Mouse (Mus musculus): ENCODE results near the gene N4bp1.
A peak's percentile ranks its signal among the peaks of the same experiment; 100 is the strongest.

The N4bp1 gene

DNA sequence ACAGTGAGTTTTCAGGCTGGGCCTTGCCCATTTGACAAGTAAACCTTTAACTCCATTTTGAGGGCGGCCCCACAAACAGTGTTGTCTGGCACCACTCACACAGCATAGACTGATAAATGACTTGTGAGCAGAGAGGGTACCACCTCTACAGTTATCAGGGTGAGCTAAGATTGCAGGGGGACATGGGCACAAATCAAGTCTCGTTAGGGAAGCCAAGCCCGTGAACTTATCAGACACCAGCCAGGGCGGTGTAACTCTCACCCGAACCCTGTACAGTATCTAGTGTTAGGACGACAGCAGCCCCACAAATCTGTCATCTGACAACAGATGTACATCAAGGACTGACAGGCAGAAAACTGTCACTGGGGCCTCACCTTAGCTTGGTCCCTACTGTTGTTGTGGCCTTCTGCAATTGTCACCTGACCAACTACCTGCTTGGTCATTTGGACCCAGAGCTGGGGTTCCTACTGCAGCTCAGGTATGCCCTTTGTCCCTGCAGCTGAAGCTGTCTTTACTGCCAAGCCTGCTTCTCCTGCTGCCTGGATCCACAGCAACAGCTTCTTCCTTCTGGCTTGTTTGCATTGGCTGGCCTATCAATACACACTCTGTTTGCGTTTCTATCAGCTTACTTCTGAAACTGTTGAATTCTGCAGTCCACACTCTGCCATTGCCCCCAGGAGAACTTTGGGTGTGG is 12.8 kb upstream of the N4bp1 start:
- DNase-seq (ENCODE audit: low spot score in 2 of 2): no peak

DNA sequence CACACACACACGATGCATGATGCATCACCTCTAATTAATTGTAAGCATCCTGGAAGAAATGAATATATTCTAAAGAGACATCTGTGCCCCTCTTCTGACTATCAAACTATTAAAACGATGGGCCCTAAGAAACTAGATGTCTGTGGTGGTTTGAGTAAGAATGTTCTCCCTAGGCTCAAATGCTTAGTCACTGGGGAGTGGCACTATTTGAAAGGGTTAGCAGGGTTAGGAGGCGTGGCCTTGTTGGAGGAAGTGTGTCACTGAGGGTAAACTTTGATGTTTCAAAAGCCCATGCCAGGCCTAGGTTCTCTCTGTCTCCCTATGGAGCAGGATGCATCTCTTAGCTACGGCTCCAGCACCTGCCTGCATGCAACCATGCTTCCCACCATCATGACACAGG is 10.3 kb upstream of the N4bp1 start:
- no peak for DNase-seq (ENCODE audit: low spot score in 2 of 2)

DNA sequence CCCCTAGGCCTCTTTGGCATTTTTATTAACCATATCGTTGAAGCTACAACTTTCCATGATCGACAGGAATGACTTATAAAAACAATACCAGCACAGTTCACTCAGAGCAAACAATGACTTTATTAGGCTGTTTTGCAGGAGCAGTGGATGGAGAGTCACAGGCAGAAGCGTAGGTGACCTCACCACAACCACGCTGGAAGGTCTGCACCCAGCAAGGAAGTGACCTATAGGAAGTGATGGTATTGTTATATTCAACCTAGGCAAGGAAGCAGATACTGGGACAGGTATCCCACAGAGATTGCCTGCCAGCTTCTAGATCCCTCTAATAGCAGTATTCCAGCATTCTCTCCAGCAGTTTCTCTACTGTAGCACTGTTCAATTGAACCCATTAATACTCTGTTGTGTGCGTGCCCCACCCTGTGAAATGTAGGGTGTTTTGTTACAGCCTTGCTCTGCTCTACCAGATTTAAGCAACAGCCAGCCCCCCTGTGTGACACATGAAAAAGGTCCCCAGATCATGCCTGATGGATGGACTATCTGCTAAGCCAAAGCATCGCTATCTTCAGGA is 9.2 kb upstream of the N4bp1 start:
- DNase-seq (ENCODE audit: low spot score in 2 of 2): no peak

DNA sequence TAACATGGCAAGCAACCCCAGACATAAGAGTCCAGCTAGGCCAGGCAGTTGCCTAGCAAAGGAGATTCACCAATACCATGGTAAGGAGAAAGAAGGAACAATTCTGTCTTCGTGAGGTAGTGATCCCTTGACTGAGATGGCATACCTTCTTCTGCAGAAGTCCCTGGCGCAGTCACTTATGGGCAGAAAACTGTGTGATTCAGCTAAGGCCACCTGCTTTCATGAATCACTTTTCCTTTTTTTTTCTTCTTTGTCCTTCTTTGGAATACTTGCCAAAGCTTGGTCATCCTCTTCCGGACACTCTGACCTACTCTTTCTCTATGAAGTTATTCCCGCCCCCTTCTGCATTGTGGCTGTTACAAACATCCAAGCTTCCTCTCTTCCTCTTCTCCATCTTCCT is 8.5 kb upstream of the N4bp1 start:
- no peak for DNase-seq (ENCODE audit: low spot score in 2 of 2)

DNA sequence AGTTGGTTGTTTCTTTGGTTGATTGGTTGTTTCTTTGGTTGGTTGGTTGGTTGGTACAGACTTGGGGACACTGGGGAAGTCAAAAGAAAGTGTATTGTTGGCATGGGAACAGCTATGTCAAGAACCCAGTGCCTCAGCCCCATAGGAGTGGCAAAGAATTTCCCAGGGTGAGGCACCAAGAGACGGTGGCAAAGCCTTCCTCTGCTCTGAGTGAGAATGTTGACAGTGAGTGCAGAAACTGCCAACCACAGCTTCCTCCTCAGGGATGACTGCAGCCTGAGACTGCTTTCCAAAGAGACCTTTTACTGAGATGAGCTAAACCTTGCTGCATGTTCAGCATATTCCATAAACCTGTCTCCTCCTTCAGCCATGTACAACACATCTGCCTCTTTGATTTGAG is 6.5 kb upstream of the N4bp1 start:
- DNase-seq (ENCODE audit: low spot score in 2 of 2): no peak

DNA sequence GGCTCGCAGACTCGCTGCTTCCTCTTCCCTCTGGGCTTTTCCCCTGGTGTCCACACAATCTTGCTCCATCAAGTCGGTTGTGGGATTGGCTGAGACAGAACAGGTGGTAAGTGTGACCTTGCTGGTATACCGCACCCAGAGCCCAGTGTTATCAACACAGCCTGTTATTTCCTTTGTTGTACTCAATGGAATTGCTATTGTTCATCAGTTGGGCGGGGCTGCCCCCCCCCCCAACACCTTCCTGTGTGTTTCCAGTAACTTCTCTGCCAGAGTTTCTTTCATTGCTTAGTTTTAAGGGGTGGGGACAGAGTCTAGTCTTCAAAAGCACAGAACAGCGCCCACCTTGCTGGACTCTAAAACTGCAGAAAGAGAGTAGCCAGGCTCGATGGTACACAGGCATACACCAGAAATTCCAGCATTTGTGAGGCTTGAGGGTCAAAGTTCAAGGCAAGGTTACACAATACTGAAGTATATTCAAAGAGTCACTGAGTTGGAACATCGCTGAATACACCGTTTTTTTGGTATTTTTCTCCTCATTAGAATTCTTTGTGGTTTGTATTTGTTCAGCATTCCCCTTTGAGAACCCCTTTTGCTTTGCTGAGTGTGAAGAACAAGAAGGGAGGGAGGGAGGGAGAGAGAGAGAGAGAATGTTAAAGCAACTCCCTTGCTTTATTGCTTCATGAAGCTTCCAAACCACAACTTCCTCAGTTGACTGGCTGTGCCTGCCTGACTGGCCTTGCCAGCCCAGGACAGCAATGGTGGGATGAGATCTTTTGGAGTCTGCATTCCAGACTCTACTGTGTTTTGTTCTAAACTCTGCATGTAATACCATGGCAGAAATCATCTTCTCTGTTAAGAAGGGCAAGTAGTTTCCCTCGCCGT is 3.2 kb upstream of the N4bp1 start:
- peak; percentile 72 to 90 for DNase-seq (ENCODE audit: low spot score in 2 of 2)

DNA sequence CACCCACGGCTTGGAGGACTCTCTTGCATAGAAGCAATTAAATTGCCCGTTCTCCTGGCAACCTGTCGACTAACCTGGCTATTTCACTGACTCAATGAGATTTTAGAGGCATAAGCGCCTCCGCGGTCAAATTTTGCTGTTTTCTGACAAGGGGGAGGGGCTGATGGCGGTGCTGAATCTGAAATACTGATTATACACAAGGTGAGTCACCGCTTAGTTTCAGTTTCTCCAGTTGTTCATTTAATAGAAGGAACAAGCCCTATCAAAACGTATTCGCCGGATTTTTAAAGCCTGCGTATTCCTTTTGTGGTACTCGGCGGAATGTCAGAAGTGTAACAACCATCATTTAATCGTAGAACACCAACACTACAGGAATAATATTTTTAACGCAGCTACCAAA is 991 bp downstream of the N4bp1 start:
- peak in 1 of 2 experiments; percentile 42 for DNase-seq (ENCODE audit: low spot score in 2 of 2)

DNA sequence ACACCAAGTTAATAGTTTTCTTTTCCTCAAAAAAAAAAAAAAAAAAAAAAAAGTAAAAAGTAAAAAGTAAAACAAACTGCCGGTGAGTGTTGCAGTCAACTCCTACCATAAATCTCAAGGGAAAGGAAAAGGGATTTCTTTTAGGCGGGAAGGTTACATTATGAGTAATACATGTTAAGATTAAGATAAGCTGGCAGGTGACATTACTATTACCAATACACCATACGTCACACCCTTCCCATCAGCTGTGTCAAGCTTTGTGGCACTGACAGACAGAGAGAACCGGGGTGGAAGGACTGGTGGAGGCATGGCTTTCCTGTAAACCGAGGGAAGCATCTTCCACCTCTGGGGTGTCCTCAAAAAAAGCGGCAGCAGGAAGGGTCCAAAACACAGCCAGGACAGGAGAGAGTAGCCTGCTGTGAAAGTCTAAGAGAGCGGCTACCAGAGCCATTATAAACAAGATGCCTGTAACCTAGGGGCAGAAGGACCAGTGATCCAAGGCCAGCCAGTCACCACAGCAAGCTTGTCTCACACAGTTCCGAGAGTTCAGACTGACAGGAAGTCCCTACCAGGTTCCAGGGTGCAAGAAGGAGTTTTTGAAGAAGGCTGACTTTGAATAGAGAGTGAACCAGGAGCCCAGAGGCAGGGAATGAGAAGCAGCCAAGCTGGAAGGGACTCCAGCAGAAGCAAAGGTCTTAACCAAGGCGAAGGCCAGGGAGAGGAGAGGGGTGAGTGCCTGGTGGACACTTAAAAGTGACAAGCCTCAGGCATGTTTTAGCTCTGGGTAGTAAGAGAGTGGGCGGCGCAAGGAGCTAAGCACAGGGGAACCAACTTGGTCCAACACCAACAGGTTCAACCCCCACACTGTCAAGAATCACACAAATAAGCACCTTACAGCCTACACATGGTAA is 2.2 kb downstream of the N4bp1 start:
- DNase-seq (ENCODE audit: low spot score in 2 of 2): no peak

DNA sequence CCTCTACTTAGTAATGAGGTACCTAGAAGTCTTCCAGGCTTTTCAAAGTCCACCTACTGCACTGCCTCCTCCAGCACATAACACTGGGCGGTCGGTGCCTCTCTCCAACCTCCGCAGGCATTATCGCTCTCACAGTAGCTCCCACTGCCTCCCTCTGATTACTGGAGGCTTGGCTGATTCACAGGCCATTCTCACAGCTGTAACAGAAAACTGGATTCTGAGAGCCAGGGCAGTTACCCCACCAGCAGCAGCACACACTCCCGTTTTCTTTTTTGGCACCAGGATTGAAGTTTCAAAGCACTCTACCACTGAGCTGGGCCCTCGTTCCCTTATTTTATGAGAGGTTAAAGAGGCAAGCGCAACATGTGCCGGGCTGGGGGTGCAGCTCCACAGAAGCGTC is 3.1 kb downstream of the N4bp1 start:
- no peak for DNase-seq (ENCODE audit: low spot score in 2 of 2)

DNA sequence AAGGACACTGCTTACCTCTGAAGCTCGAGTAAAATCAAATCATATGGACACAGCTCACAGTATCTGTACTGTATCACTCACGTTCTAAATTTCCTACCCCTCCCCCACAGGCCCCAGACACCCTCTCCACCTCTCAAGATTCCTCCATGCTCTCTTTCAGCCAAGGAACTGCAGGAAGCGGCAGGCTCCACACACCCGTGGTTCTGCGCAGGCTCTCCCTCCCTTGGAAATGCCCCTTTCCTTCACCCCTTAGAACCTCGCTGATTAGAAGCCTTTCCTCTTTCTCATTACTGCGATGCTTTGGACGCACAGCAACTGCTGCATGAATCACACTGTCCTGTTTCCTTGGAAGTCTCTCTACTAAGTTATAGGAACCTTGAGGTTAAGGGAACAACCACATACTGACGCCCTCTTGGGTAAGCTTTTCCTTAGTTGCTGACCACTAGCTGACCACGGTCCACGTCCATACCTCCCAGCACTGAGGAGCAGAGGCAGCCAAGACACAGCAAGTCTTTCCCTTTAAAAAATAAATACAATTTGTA is 3.9 kb downstream of the N4bp1 start:
- DNase-seq (ENCODE audit: low spot score in 2 of 2): no peak

DNA sequence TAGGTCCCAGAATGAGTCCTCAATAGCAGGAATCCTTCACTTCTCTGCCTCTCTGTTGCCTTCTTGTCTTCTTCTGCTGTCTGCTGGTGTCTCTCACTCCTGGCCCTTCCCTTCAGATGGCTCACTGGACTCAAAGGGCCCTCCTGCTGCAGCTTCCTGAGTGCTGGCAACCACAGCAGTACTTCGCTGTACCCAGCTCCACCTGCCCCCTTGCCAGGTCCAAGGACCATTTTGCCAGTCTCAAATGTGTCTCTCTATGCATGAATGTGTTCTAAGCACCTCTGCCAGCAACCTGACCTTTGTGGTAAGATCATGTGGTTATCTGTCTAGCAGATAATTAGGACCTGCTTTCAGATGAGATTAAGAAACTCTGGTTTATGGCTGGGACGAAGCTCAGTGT is 8.2 kb downstream of the N4bp1 start:
- no peak for DNase-seq (ENCODE audit: low spot score in 2 of 2)

DNA sequence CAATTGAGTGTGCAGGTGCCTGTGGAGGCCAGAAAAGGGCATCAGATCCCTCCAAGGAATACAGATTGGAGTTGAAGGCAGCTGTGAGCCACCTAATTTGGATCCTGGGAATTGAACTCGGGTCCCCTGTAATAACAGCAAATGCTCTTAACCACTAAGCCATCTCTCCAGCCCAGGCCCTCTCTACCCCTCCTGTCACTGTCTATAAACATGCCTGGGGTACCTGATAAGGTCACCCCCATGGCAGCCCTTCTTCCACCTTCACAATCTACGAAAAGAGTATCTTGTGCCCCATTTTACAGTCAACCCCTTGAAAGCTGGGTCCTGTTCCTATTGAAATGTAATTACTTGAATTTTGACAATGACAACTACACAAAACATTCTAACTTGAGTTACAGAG is 11.0 kb downstream of the N4bp1 start:
- no peak for DNase-seq (ENCODE audit: low spot score in 2 of 2)

DNA sequence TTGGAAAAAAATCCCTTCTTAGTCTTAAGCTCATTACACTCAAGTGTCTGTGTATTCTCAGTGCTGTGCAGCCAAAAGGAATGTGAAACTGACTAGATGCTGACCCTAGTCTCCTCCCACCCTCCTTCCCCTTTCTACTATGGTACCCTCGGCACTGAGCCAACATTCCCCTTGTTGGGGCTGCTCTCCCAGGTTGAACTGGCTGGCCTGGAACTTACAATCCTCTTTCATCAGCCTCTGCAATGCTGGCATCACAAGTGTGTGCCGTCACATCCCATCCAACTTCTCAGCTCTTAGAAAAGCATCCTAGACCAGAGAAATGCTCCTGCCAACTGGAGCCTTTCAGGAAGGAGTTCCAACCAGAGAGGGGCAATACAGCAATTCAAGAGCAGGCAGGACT is 11.9 kb downstream of the N4bp1 start:
- DNase-seq (ENCODE audit: low spot score in 2 of 2): peak in 1 of 2 experiments; percentile 38

DNA sequence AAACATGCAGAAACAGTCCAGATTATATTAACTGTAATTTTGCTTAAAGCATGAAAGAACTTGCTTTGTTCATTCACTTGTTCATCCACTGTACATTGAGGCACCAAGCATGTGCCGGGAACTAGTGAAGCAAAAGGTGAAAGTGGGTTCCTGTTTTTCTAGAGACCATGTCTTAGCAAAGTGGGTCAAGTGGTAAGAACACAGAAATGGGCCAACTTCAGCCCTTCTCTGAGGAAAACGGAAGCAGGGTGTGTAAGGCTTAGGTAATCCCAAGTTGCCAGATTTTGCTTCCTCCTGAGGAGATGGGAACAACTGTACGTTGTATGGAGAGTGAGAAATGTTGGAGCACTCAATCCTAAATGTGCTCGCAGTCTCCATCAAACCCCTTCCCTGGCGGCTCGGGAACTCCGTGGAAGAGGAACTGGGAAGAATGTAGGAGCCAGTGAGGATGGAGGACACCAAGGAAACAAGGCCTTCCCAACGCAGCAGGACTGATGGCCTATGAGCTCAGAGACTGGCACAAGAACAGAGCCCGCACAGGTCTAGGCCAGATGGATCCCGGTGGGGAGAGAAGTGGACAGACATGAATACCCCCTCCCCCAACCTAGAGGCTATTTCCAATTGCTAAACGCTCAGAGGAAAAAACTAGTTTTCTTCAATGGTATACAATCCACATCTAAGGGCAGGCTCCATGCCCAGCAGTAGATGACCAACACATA is 12.8 kb downstream of the N4bp1 start:
- no peak for DNase-seq (ENCODE audit: low spot score in 2 of 2)

DNA sequence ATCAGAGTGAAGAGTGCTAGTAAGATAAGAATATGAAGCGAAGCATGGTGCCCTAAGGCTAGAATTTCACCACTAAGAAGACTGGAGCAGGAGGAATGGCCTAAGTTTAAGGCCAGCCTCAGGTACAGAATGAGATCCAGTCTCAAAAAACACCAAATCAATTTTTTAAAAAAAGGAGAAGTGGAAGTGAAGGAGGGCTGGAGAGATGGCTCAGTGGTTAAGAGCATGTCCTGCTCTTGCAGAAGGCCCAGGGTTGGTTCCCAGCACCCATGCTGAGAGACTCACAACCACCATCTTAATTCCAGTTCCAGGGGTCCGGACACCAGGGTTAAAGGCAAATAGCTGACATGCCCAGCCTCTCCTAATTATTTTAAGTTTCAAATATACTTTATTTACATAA is 13.6 kb downstream of the N4bp1 start:
- no peak for DNase-seq (ENCODE audit: low spot score in 2 of 2)

DNA sequence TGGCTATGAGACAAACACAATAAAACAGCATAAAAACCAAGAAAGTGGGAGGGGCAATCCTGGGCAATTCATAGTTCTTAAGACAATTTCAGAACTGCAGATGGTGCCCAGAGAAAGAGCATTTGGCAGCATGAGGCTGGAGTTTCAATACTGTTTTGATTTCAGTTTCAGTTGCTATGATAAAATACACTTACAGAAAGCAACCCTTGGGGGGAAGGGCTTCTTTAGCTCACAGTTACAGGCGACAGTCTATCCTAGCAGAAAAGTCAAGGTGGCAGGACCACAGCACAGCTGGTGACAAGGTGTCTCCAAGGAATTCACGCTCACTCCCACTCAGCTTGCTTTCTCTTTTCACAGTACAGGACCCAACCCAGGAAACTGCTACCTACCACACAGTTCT is 14.3 kb downstream of the N4bp1 start:
- no peak for DNase-seq (ENCODE audit: low spot score in 2 of 2)

DNA sequence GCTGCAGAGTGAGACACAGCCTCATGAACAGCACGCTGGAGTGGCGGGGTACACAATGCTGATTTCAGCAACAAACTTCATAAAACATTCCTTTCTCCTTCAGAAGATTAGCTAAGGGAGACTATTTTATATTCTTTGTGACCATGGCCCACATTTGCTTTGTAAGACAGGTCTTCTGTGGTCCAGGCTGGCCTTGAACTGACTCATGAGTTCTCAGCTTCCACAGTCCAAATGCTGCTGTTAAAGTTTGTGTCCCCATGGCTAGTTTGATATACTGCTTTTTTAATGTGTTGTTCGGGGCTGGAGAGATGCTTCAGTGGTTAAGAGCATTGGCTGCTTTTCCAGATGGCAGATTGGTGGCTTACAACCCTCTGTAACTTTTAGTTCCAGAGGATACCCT is 17.0 kb downstream of the N4bp1 start:
- DNase-seq (ENCODE audit: low spot score in 2 of 2): no peak

DNA sequence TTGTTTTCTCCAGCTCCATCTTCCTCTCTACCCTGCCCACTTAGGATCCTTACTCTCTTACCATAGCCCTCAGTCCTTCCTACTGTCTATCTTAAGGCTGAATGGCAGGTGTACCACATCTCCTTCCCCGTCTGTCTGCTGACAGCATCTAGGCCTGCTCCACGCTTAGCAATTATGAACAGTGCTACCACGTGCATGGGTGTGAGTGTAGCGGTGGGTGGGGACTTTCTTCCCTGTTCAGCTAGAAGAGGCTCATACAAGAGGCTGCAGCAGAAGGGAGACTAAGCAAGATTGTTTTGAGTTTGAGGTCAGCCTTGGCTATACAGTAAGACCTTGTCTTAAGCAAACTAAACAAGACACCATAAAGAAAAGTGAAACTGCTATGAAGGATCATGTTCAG is 20.3 kb downstream of the N4bp1 start:
- DNase-seq (ENCODE audit: low spot score in 2 of 2): no peak

DNA sequence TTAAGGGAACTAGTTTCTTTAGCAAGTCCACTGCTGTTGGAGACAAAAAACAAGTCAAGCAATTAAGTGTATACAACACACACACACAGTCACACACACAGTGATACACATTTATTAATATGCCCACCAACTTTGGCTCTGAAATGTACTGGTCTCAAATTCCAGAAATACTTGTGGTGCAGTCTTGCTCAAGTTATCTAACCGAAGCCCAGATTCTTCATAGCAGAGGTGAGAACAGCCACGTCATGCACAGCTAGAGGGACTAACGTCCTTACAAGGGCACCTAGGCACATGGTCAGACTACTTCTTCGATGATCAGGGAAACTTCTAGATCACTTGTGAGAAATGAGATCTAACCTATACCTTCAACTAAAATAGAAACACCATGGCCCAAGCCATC is 22.2 kb downstream of the N4bp1 start:
- DNase-seq (ENCODE audit: low spot score in 2 of 2): no peak

DNA sequence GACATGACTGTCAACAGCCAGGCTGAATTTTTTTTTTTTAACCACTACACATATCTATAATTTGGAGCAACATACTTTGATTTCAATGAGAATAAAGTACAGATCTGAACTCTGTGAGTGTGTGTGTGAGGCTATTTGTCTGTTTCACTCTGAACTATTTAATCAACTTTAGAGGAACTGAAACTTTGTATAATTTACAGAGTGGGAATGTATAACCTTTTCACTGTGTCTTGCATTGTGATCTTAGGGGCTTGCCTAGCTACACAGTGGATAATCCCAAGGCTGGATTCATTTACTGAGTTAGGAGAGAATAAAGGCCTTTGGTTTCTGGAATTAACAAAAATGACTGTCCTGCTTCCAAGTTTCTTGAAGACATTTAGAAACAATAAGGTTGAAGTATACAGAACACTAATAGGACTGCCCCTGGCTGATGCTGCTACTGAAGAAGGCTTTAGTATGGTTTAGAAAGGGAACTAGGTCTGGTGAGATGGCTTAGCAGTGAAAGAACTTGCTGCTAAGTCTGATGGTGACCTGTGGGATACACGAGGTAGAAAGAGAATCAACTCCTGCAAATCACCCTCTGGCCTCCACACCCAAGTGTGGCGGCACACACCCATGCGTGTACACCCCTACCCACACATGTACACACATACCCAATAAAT is 22.8 kb downstream of the N4bp1 start:
- no peak for DNase-seq (ENCODE audit: low spot score in 2 of 2)

DNA sequence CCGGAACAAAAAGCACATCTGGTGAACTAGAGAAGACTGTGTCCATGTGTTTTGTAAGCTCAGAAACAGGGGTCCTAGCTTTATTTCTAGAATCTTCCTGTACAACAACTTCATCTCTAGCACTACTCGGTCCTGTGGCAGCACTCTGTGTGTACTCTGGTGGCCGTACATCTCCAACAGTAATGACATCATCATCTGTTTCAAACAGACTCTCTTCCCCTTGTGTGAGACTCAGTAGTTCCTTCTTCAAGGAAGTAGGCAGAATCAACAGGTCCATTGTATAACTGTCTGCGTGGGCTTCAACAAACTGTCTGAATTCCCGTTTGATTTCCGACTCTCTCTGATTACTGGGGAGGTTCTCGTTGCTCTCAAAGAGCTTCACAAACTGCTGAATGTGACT is 23.5 kb downstream of the N4bp1 start:
- no peak for DNase-seq (ENCODE audit: low spot score in 2 of 2)
